Mouse (Mus musculus): ENCODE results near the gene Snrpd3. TPM values are rescaled to one million over a fixed set of nuclear protein-coding genes. Genes with fewer than 3 reads are reported as not detected.
A peak's percentile ranks its signal among the peaks of the same experiment; 100 is the strongest.
"Not testable (repeated sequence)": the region's sequence is repeated elsewhere in the genome, so short reads cannot be mapped to it uniquely, and the experiment has no call there.

The Snrpd3 gene
- polyA plus RNA-seq, 1 experiment, result 43.7 TPM

- Histone ChIP-seq H3K4me1 (ENCODE audit: control insufficient read depth, insufficient read depth, low read length) (no peaks in the 10 kb centered on the region), H3K4me3 (ENCODE audit: insufficient read depth, low read length) (no peak overlapping the region), H3K27ac (ENCODE audit: insufficient read depth, low read length) (no peak overlapping the region)
- TF ChIP-seq POLR2A (IDR thresholded peaks at IDR 0.05; ENCODE audit: extremely low read depth, insufficient read depth, low read length), result no peak
- no peak for TF ChIP-seq CTCF (IDR thresholded peaks at IDR 0.05; ENCODE audit: extremely low read depth, insufficient read depth, low read length)
These were observed 32.6 kb upstream of the Snrpd3 start for GRCm38 (mm10) chr10:75484767-75485166.

- TF ChIP-seq POLR2A (IDR thresholded peaks at IDR 0.05; ENCODE audit: extremely low read depth, insufficient read depth, low read length) (no peak), CTCF (IDR thresholded peaks at IDR 0.05; ENCODE audit: extremely low read depth, insufficient read depth, low read length) (peak; percentile 94)
- Histone ChIP-seq H3K4me1 (ENCODE audit: control insufficient read depth, insufficient read depth, low read length) (no peaks in the 10 kb centered on the region), H3K27ac (ENCODE audit: insufficient read depth, low read length) (no peak overlapping the region), H3K4me3 (ENCODE audit: insufficient read depth, low read length) (no peak overlapping the region)
These were observed 31.0 kb upstream of the Snrpd3 start for GRCm38 (mm10) chr10:75486086-75486979.

GRCm38 (mm10) chr10:75487131-75487530 lies 30.2 kb upstream of the Snrpd3 start:
- Histone ChIP-seq H3K4me1 (ENCODE audit: control insufficient read depth, insufficient read depth, low read length) (no peaks in the 10 kb centered on the region), H3K4me3 (ENCODE audit: insufficient read depth, low read length) (no peak overlapping the region), H3K27ac (ENCODE audit: insufficient read depth, low read length) (no peak overlapping the region)
- TF ChIP-seq CTCF (IDR thresholded peaks at IDR 0.05; ENCODE audit: extremely low read depth, insufficient read depth, low read length), result no peak
- no peak for TF ChIP-seq POLR2A (IDR thresholded peaks at IDR 0.05; ENCODE audit: extremely low read depth, insufficient read depth, low read length)

- Histone ChIP-seq H3K4me1 (ENCODE audit: control insufficient read depth, insufficient read depth, low read length) (no peaks in the 10 kb centered on the region), H3K4me3 (ENCODE audit: insufficient read depth, low read length) (no peak overlapping the region), H3K27ac (ENCODE audit: insufficient read depth, low read length) (no peak overlapping the region)
- TF ChIP-seq POLR2A (IDR thresholded peaks at IDR 0.05; ENCODE audit: extremely low read depth, insufficient read depth, low read length) (no peak), CTCF (IDR thresholded peaks at IDR 0.05; ENCODE audit: extremely low read depth, insufficient read depth, low read length) (no peak)
These were observed 27.8 kb upstream of the Snrpd3 start for GRCm38 (mm10) chr10:75489522-75489921.

GRCm38 (mm10) chr10:75490731-75491130 lies 26.6 kb upstream of the Snrpd3 start:
- Histone ChIP-seq H3K4me1 (ENCODE audit: control insufficient read depth, insufficient read depth, low read length) (no peaks in the 10 kb centered on the region), H3K27ac (ENCODE audit: insufficient read depth, low read length) (no peak overlapping the region), H3K4me3 (ENCODE audit: insufficient read depth, low read length) (no peak overlapping the region)
- no peak for TF ChIP-seq CTCF (IDR thresholded peaks at IDR 0.05; ENCODE audit: extremely low read depth, insufficient read depth, low read length)
- TF ChIP-seq POLR2A (IDR thresholded peaks at IDR 0.05; ENCODE audit: extremely low read depth, insufficient read depth, low read length), result no peak

GRCm38 (mm10) chr10:75491234-75491935 lies 26.0 kb upstream of the Snrpd3 start:
- Histone ChIP-seq H3K27ac (ENCODE audit: insufficient read depth, low read length) (no peak overlapping the region), H3K4me1 (ENCODE audit: control insufficient read depth, insufficient read depth, low read length) (no peaks in the 10 kb centered on the region)
- TF ChIP-seq POLR2A (IDR thresholded peaks at IDR 0.05; ENCODE audit: extremely low read depth, insufficient read depth, low read length) (no peak), CTCF (IDR thresholded peaks at IDR 0.05; ENCODE audit: extremely low read depth, insufficient read depth, low read length) (no peak)

GRCm38 (mm10) chr10:75491936-75492262 lies 25.5 kb upstream of the Snrpd3 start:
- TF ChIP-seq CTCF (IDR thresholded peaks at IDR 0.05; ENCODE audit: extremely low read depth, insufficient read depth, low read length) (no peak), POLR2A (IDR thresholded peaks at IDR 0.05; ENCODE audit: extremely low read depth, insufficient read depth, low read length) (no peak)
- H3K4me3 ChIP-seq (ENCODE audit: insufficient read depth, low read length), result no peak overlapping the region
- H3K27ac ChIP-seq (ENCODE audit: insufficient read depth, low read length), result no peak overlapping the region
- no peaks in the 10 kb centered on the region for H3K4me1 ChIP-seq (ENCODE audit: control insufficient read depth, insufficient read depth, low read length)

More at GRCm38 (mm10) chr10:75491234-75491935, 26.0 kb upstream of the Snrpd3 start:
- no peak overlapping the region for H3K4me3 ChIP-seq (ENCODE audit: insufficient read depth, low read length)

- no peak overlapping the region for H3K27ac ChIP-seq (ENCODE audit: insufficient read depth, low read length)
- H3K4me3 ChIP-seq (ENCODE audit: insufficient read depth, low read length), result no peak overlapping the region
- TF ChIP-seq POLR2A (IDR thresholded peaks at IDR 0.05; ENCODE audit: extremely low read depth, insufficient read depth, low read length) (no peak), CTCF (IDR thresholded peaks at IDR 0.05; ENCODE audit: extremely low read depth, insufficient read depth, low read length) (no peak)
- no peaks in the 10 kb centered on the region for H3K4me1 ChIP-seq (ENCODE audit: control insufficient read depth, insufficient read depth, low read length)
These were observed 22.0 kb upstream of the Snrpd3 start for GRCm38 (mm10) chr10:75495304-75495703.

GRCm38 (mm10) chr10:75495921-75496320 lies 21.4 kb upstream of the Snrpd3 start:
- Histone ChIP-seq H3K4me1 (ENCODE audit: control insufficient read depth, insufficient read depth, low read length) (no peaks in the 10 kb centered on the region), H3K4me3 (ENCODE audit: insufficient read depth, low read length) (no peak overlapping the region), H3K27ac (ENCODE audit: insufficient read depth, low read length) (no peak overlapping the region)
- TF ChIP-seq CTCF (IDR thresholded peaks at IDR 0.05; ENCODE audit: extremely low read depth, insufficient read depth, low read length), result no peak
- no peak for TF ChIP-seq POLR2A (IDR thresholded peaks at IDR 0.05; ENCODE audit: extremely low read depth, insufficient read depth, low read length)

- H3K4me3 ChIP-seq (ENCODE audit: insufficient read depth, low read length); H3K27ac ChIP-seq (ENCODE audit: insufficient read depth, low read length); H3K4me1 ChIP-seq (ENCODE audit: control insufficient read depth, insufficient read depth, low read length): not testable (repeated sequence)
These were observed 18.1 kb upstream of the Snrpd3 start for GRCm38 (mm10) chr10:75499214-75499613.
